ENCODE assay signal across 7 mouse cellular contexts in genomic region chr17:31855597-31856518, GRCm38 (mm10). TPM values are rescaled to one million over a fixed set of nuclear protein-coding genes. Genes with fewer than 3 reads are reported as not detected.
DNase-seq lines count a peak whose midpoint lies in the region; ATAC-seq and TF ChIP-seq lines count a peak whose summit lies in the region.

Gene Sik1 (minus strand): TSS chr17:31855804.

- peak within 1 kb of the TSS; percentile 84 for H3K4me2 ChIP-seq in intestine, embryonic 16.5 days (ENCODE audit: low read depth, low read length)
- H3K4me2 ChIP-seq in midbrain, embryonic 12.5 days (replicated peaks), result peak within 1 kb of the TSS; percentile 68

- H3K36me3 ChIP-seq in intestine, embryonic 16.5 days (ENCODE audit: control insufficient read depth, insufficient read depth, low read length), result peaks cover 3% of the 10 kb centered on the region
- peaks cover 8% of the 10 kb centered on the region; the same call in 1 of the 2 replicates for H3K36me3 ChIP-seq in midbrain, embryonic 12.5 days
- H3K36me3 ChIP-seq in small intestine, adult 2 months (ENCODE audit: control insufficient read depth, insufficient read depth, low read length), result peaks cover 3% of the 10 kb centered on the region

- no peaks in the 10 kb centered on the region for H3K27me3 ChIP-seq in intestine, embryonic 16.5 days (replicated peaks; ENCODE audit: control insufficient read depth, insufficient read depth, low read length)
- no peaks in the 10 kb centered on the region for H3K27me3 ChIP-seq in midbrain, embryonic 12.5 days
- H3K27me3 ChIP-seq in small intestine, adult 2 months (ENCODE audit: control insufficient read depth, insufficient read depth, low read length), result no peaks in the 10 kb centered on the region

- TF ChIP-seq POLR2A in small intestine, adult 2 months (IDR thresholded peaks at IDR 0.05; ENCODE audit: low read depth, low read length), result peak; percentile 50; the same call in 1 of the 2 replicates

- intact Hi-C loops in left cerebral cortex, postnatal 4 days (cut with DNase I), result loop anchor here (5.0 kb wide), 2 partner anchors 166 to 169 kb away; no protein-coding TSS in a partner anchor

- H3K9ac ChIP-seq in intestine, embryonic 16.5 days (ENCODE audit: low read depth, low read length), result peak within 1 kb of the TSS; percentile 90
- peak within 1 kb of the TSS; percentile 78 for H3K9ac ChIP-seq in midbrain, embryonic 12.5 days (replicated peaks)

- peak; percentile 92 for ATAC-seq in intestine, embryonic 16.5 days
- peak; percentile 94 for ATAC-seq in midbrain, embryonic 12.5 days (ENCODE audit: low FRiP score, low read depth)

- under 1% methylated on average over 71 of the region's 92 CpGs for WGBS in intestine, embryonic 16.5 days
- under 1% methylated on average over 74 of the region's 92 CpGs for WGBS in midbrain, embryonic 12.5 days
- WGBS in small intestine, adult 2 months, result under 1% methylated on average over 82 of the region's 92 CpGs

- peak within 1 kb of the TSS; percentile 94 for H3K27ac ChIP-seq in intestine, embryonic 16.5 days (ENCODE audit: low read length)
- H3K27ac ChIP-seq in midbrain, embryonic 12.5 days (replicated peaks), result peak within 1 kb of the TSS; percentile 58
- peak within 1 kb of the TSS; percentile 93 for H3K27ac ChIP-seq in small intestine, adult 2 months (ENCODE audit: insufficient read depth, low read depth, low read length)

- peak; percentile 79 for TF ChIP-seq CTCF in small intestine, adult 2 months (IDR thresholded peaks at IDR 0.05; ENCODE audit: extremely low read depth, insufficient read length, insufficient replicate concordance, low read depth, low read length)

- peak; percentile 98 for DNase-seq in adrenal gland, adult 2 months
- peak; percentile 94 for DNase-seq in embryo, embryonic 11.5 days (ENCODE audit: low read depth, low spot score)
- DNase-seq in gastrocnemius, postnatal 4 days (ENCODE audit: low spot score in 2 of 2), result peak; percentile 99 to 100
- DNase-seq in left cerebral cortex, postnatal 4 days, result peak; percentile 99

- H3K4me1 ChIP-seq in intestine, embryonic 16.5 days (ENCODE audit: control insufficient read depth, insufficient read depth, low read length), result peaks cover 33% of the 10 kb centered on the region
- peaks cover 37% of the 10 kb centered on the region for H3K4me1 ChIP-seq in midbrain, embryonic 12.5 days
- H3K4me1 ChIP-seq in small intestine, adult 2 months (ENCODE audit: control insufficient read depth, insufficient read depth, insufficient read length, low read length), result peaks cover 23% of the 10 kb centered on the region

- H3K4me3 ChIP-seq in intestine, embryonic 16.5 days (ENCODE audit: low read length), result peak within 1 kb of the TSS; percentile 92
- peak within 1 kb of the TSS; percentile 89 for H3K4me3 ChIP-seq in midbrain, embryonic 12.5 days
- peak within 1 kb of the TSS; percentile 92 for H3K4me3 ChIP-seq in small intestine, adult 2 months (ENCODE audit: low read depth, low read length)

- H3K9me3 ChIP-seq in intestine, embryonic 16.5 days (ENCODE audit: control insufficient read depth, low read length), result no peaks in the 10 kb centered on the region
- H3K9me3 ChIP-seq in midbrain, embryonic 12.5 days, result no peaks in the 10 kb centered on the region

RNA-seq across cellular contexts. Expression of gene Sik1, which starts in this region (rescaled TPM):
- total RNA-seq in adrenal gland, adult 2 months (2021), result 10 to 100 TPM; 60.5 to 77.1 TPM
- polyA plus RNA-seq in adrenal gland, adult 2 months (2012; rRNA removed), result 23.4 and 48.1 TPM in 2 replicates
- total RNA-seq in gastrocnemius, postnatal 4 days (2021), result 10 to 100 TPM; 80.3 to 83.2 TPM
- 5.7 and 5.8 TPM in 2 replicates for polyA plus RNA-seq in intestine, embryonic 16.5 days (2015; fragmentation: Nextera tagmentation; extraction: Ambion mirVana)
- 10 to 100 TPM; 34.7 to 39.7 TPM for total RNA-seq in left cerebral cortex, postnatal 4 days (2021)
- 14.6 and 15.0 TPM in 2 replicates for polyA plus RNA-seq in midbrain, embryonic 12.5 days (2016; fragmentation: Nextera tagmentation; extraction: Ambion mirVana)
- polyA plus RNA-seq in small intestine, adult 2 months (2012; rRNA removed), result 8.0 and 16.9 TPM in 2 replicates

Comparison
In these comparisons a context has a peak if more than half of its experiments do, and no peak if none do; other contexts are left out.
1. Peak in every context shown above with its lines: DNase-seq, ATAC-seq, H3K4me3 ChIP-seq and H3K27ac ChIP-seq.